Mouse (Mus musculus) cerebellum, adult 8-10 months (tissue): Measurements from ENCODE around the gene Fam20b.

Experiments used
- DNase-seq: peaks from one replicate; pipeline ENCODE4 v3.0.0; 2022

The Fam20b gene

GRCm38 (mm10) chr1:156727234-156728108 lies 8.6 kb upstream of the Fam20b start:
- no peak for DNase-seq

GRCm38 (mm10) chr1:156722089-156722488 lies 3.2 kb upstream of the Fam20b start:
- DNase-seq = no peak

- no peak for DNase-seq
Measured at GRCm38 (mm10) chr1:156720046-156720445, 1.2 kb upstream of the Fam20b start.

GRCm38 (mm10) chr1:156718286-156718949 lies 468 bp downstream of the Fam20b start:
- DNase-seq = peak; percentile 54

- no peak for DNase-seq
Measured at GRCm38 (mm10) chr1:156717751-156718285, 1.1 kb downstream of the Fam20b start.

- DNase-seq = no peak
Measured at GRCm38 (mm10) chr1:156716681-156717080, 2.2 kb downstream of the Fam20b start.

GRCm38 (mm10) chr1:156710472-156711098 lies 8.3 kb downstream of the Fam20b start:
- no peak for DNase-seq

GRCm38 (mm10) chr1:156708672-156709071 lies 10.2 kb downstream of the Fam20b start:
- no peak for DNase-seq

- no peak for DNase-seq
Measured at GRCm38 (mm10) chr1:156705696-156706285, 13.1 kb downstream of the Fam20b start.

GRCm38 (mm10) chr1:156703444-156703843 lies 15.4 kb downstream of the Fam20b start:
- DNase-seq = no peak

- DNase-seq = no peak
Measured at GRCm38 (mm10) chr1:156702151-156702550, 16.7 kb downstream of the Fam20b start.

GRCm38 (mm10) chr1:156686025-156686661 lies 32.7 kb downstream of the Fam20b start:
- DNase-seq = no peak

- DNase-seq = no peak
Measured at GRCm38 (mm10) chr1:156679599-156679998, 39.3 kb downstream of the Fam20b start.

- DNase-seq = no peak
Measured at GRCm38 (mm10) chr1:156677230-156677629, 41.7 kb downstream of the Fam20b start.

GRCm38 (mm10) chr1:156676596-156676995 lies 42.3 kb downstream of the Fam20b start:
- DNase-seq = no peak

- peak; percentile 64 for DNase-seq
Measured at GRCm38 (mm10) chr1:156676171-156676570, 42.7 kb downstream of the Fam20b start.

GRCm38 (mm10) chr1:156674195-156675000 lies 44.5 kb downstream of the Fam20b start, which contains the start of gene Tor3a:
Gene Tor3a, minus strand, starts transcription at chr1:156674356.
- DNase-seq = peak; percentile 63

GRCm38 (mm10) chr1:156673476-156674194 lies 45.3 kb downstream of the Fam20b start:
- DNase-seq = no peak

- no peak for DNase-seq
Measured at GRCm38 (mm10) chr1:156672720-156673475, 46.0 kb downstream of the Fam20b start.

- DNase-seq = no peak
Measured at GRCm38 (mm10) chr1:156671921-156672320, 47.0 kb downstream of the Fam20b start.
